Mouse (Mus musculus) hindbrain, embryonic 10.5 days (tissue): ENCODE results near the gene Calhm1. TPM values are rescaled to one million over a fixed set of nuclear protein-coding genes. Genes with fewer than 3 reads are reported as not detected.

Experiments
- DNase-seq: peaks from one replicate; pipeline ENCODE4 v3.0.0-alpha.2; 2017; ENCODE audit warnings: low spot score
- H3K27ac ChIP-seq: fragments of 300-500 bp; sonication (generic); 2 replicates; pipeline ENCODE4 v1.5.1; 2016; ENCODE audit warnings: mild to moderate bottlenecking, moderate library complexity
- H3K27me3 ChIP-seq: fragments of 300-500 bp; sonication (generic); 2 replicates; pipeline ENCODE4 v1.6.1; 2016; ENCODE audit warnings: mild to moderate bottlenecking; ENCODE audit not compliant: poor library complexity, insufficient read depth, severe bottlenecking
- H3K36me3 ChIP-seq: fragments of 300-500 bp; sonication (generic); 2 replicates; pipeline ENCODE4 v1.6.1; 2016; ENCODE audit warnings: mild to moderate bottlenecking, moderate library complexity
- H3K4me1 ChIP-seq: fragments of 300-500 bp; sonication (generic); replicated peaks from 2 replicates; pipeline ENCODE4 v1.6.1; 2016; ENCODE audit warnings: mild to moderate bottlenecking
- H3K4me3 ChIP-seq: fragments of 300-500 bp; sonication (generic); 2 replicates; pipeline ENCODE4 v1.5.1; 2016; ENCODE audit warnings: mild to moderate bottlenecking, moderate library complexity
- H3K9me3 ChIP-seq: fragments of 300-500 bp; sonication (generic); 2 replicates; pipeline ENCODE4 v1.6.1; 2016; ENCODE audit warnings: mild to moderate bottlenecking, moderate library complexity
- WGBS: fragments of 180-500 bp; shearing (Covaris S2); methylation state at CpG from one replicate; pipeline ENCODE4 v1.1.7; 2016; 5-methylcytosine and 5-hydroxymethylcytosine counted together
- polyA plus RNA-seq: library from polyadenylated mRNA; unstranded; fragments of >200 nt; fragmentation: Nextera tagmentation; extraction: Ambion mirVana; gene quantifications from 2 replicates; pipeline ENCODE4 v1.2.1, GENCODE M21; 2016

The Calhm1 gene
- not detected in 2 replicates for polyA plus RNA-seq

GRCm38 (mm10) chr19:47144154-47144553 is at the start of gene Calhm1:
Gene Calhm1 (minus strand): TSS chr19:47144254.
- H3K4me1 ChIP-seq: peaks cover 3% of the 10 kb centered on the region; the same call in 1 of the 2 replicates
- WGBS: 92% methylated on average over 6 of the region's 6 CpGs
- H3K27ac ChIP-seq: no peak within 1 kb of the TSS
- DNase-seq: no peak
- H3K9me3 ChIP-seq: no peaks in the 10 kb centered on the region
- peaks cover 2% of the 10 kb centered on the region; the same call in 1 of the 2 replicates for H3K27me3 ChIP-seq
- no peaks in the 10 kb centered on the region for H3K36me3 ChIP-seq
- H3K4me3 ChIP-seq: no peak within 1 kb of the TSS

GRCm38 (mm10) chr19:47192158-47192557 is 48.1 kb upstream of the Calhm1 start:
- WGBS: 97% methylated on average over 5 of the region's 5 CpGs
- H3K4me3 ChIP-seq: no peak overlapping the region

DNA sequence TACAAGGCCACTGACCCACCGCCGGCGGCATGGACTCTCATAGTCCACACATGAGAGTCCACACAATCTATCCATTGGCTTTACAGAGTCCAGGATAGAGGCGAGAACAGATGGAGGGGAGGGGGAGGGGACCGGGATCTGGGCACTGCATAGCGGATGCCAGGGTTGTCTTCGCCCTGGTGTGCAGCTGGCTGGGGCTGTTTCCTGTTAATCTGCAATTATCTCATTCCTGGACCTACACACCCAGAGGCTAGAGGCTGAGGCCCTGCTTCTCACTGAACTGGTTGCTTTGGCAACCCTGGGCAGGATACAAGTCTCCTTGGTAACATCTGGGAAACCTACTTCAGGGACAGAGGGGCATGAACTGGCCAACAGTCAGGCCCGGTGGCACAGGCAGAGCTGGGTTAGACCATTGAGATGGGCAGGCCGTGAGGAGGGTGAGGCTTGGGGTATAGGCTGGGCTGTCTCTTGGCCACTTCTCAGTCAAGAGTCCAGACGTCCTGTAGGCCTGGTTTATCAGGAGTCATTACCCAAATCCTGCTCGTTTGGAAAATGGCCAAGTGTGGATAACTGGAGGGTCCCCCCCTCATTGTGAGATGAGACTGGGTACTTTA is 44.6 kb upstream of the Calhm1 start:
- 84% methylated on average over 11 of the region's 11 CpGs for WGBS

More at GRCm38 (mm10) chr19:47192158-47192557, 48.1 kb upstream of the Calhm1 start:
- Histone ChIP-seq H3K27ac (no peak overlapping the region), H3K36me3 (no peaks in the 10 kb centered on the region), H3K9me3 (no peaks in the 10 kb centered on the region), H3K4me1 (peaks cover 7% of the 10 kb centered on the region), H3K27me3 (no peaks in the 10 kb centered on the region)
- DNase-seq: no peak

GRCm38 (mm10) chr19:47186514-47187275 is 42.6 kb upstream of the Calhm1 start:
- Histone ChIP-seq H3K9me3 (peaks cover 7% of the 10 kb centered on the region), H3K27ac (0 out of 2 replicates have a peak overlapping the region, but pooled peaks have one; percentile 5), H3K4me3 (no peak overlapping the region), H3K4me1 (peaks cover 22% of the 10 kb centered on the region), H3K27me3 (peaks cover 6% of the 10 kb centered on the region), H3K36me3 (no peaks in the 10 kb centered on the region)
- 47% methylated on average over 15 of the region's 15 CpGs for WGBS
- no peak for DNase-seq

More for the DNA sequence above, 44.6 kb upstream of the Calhm1 start:
- Histone ChIP-seq H3K36me3 (no peaks in the 10 kb centered on the region), H3K9me3 (no peaks in the 10 kb centered on the region), H3K4me3 (no peak overlapping the region), H3K4me1 (peaks cover 22% of the 10 kb centered on the region), H3K27ac (no peak overlapping the region), H3K27me3 (no peaks in the 10 kb centered on the region)
- no peak for DNase-seq

DNA sequence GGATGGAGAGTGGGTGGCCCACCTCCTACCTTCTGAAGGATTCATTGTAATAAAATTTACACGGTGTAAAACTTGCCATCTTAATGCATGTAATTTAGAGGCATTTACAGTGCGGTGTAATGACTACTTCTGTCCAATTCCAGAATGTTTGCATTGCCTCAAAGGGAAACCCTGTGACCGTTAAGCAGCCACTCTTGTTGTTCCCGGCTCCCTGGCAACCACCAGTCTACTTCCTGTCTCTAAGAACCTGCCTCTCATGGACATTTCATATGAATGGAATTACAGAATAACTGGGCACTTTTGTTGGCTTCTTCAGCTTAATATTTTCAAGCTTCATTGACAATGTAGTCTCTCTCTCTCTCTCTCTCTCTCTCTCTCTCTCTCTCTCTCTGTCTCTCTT is 40.7 kb upstream of the Calhm1 start:
- Histone ChIP-seq H3K27ac (no peak overlapping the region), H3K9me3 (peaks cover 11% of the 10 kb centered on the region), H3K4me3 (no peak overlapping the region), H3K4me1 (peaks cover 26% of the 10 kb centered on the region), H3K36me3 (no peaks in the 10 kb centered on the region), H3K27me3 (peaks cover 25% of the 10 kb centered on the region)
- no peak for DNase-seq
- WGBS: 76% methylated on average over 4 of the region's 4 CpGs

DNA sequence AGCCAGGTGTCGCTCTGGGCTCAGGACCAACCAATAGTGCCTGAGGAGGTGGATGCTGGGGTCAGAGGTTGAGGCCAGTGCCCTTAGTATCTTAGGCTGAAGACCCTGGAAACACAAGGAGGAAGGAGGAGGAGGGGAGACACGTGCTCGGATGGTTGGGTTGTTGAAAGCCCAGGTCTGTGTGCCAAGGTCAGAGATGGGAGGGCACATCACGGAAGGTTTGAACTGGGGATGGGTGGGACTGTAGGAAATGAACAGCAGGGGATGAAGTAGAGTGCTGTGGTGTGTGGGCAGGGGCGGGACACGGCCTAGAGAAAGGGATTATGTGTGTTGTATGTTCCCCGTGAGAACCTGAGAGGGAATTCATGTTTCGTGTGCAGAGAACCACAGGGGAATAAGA is 40.2 kb upstream of the Calhm1 start:
- peaks cover 30% of the 10 kb centered on the region for H3K27me3 ChIP-seq
- no peaks in the 10 kb centered on the region for H3K36me3 ChIP-seq
- WGBS: 71% methylated on average over 8 of the region's 8 CpGs
- H3K4me3 ChIP-seq: no peak overlapping the region
- DNase-seq: no peak
- no peak overlapping the region for H3K27ac ChIP-seq
- H3K4me1 ChIP-seq: peaks cover 32% of the 10 kb centered on the region
- peaks cover 11% of the 10 kb centered on the region for H3K9me3 ChIP-seq

DNA sequence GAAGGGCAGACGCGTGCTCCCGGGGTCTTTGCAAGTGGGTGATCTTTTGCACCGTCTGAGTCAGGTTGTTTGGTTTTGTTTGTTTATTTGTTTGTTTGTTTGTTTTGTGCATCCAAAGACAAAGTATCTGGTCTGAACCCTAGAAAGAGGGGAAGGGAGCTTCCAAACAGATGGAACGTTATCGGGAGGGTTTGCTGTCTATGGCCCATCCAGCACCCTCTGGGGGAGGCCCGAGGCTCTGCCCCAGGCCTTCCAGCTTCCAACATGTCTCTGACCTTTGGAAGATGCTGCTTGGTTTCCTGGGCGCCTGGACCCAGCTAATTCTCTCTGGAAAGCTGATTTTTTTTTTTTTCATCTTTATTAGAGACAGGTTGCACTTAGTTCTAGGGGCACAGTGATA is 36.0 kb upstream of the Calhm1 start:
- no peak for DNase-seq
- Histone ChIP-seq H3K4me1 (peaks cover 30% of the 10 kb centered on the region), H3K36me3 (no peaks in the 10 kb centered on the region), H3K27ac (no peak overlapping the region), H3K4me3 (peak overlapping the region; percentile 77), H3K27me3 (peaks cover 71% of the 10 kb centered on the region), H3K9me3 (peaks cover 11% of the 10 kb centered on the region)
- 19% methylated on average over 8 of the region's 8 CpGs for WGBS

GRCm38 (mm10) chr19:47179272-47179809 is 35.3 kb upstream of the Calhm1 start:
- Histone ChIP-seq H3K4me3 (peak overlapping the region; percentile 77), H3K27ac (peak overlapping the region; percentile 77), H3K9me3 (peaks cover 11% of the 10 kb centered on the region), H3K36me3 (no peaks in the 10 kb centered on the region), H3K27me3 (peaks cover 71% of the 10 kb centered on the region), H3K4me1 (peaks cover 28% of the 10 kb centered on the region)
- under 1% methylated on average over 42 of the region's 42 CpGs for WGBS
- peak; percentile 38 for DNase-seq

- H3K36me3 ChIP-seq: no peaks in the 10 kb centered on the region
- peak within 1 kb of the TSS; percentile 77 for H3K4me3 ChIP-seq
- H3K27me3 ChIP-seq: peaks cover 71% of the 10 kb centered on the region
- H3K9me3 ChIP-seq: peaks cover 11% of the 10 kb centered on the region
- peaks cover 21% of the 10 kb centered on the region for H3K4me1 ChIP-seq
- H3K27ac ChIP-seq: peak within 1 kb of the TSS; percentile 77
- under 1% methylated on average over 98 of the region's 98 CpGs for WGBS
- DNase-seq: peak; percentile 71
These were observed 34.6 kb upstream of the Calhm1 start, which contains the start of gene Neurl1a for GRCm38 (mm10) chr19:47178431-47179271. Gene Neurl1a (plus strand): TSS chr19:47178820.

GRCm38 (mm10) chr19:47178001-47178400 is 33.9 kb upstream of the Calhm1 start:
- 20% methylated on average over 10 of the region's 10 CpGs for WGBS
- Histone ChIP-seq H3K4me1 (peaks cover 21% of the 10 kb centered on the region), H3K27me3 (peaks cover 71% of the 10 kb centered on the region), H3K9me3 (peaks cover 11% of the 10 kb centered on the region), H3K36me3 (no peaks in the 10 kb centered on the region), H3K4me3 (peak overlapping the region; percentile 77), H3K27ac (no peak overlapping the region)
- peak; percentile 38 for DNase-seq

DNA sequence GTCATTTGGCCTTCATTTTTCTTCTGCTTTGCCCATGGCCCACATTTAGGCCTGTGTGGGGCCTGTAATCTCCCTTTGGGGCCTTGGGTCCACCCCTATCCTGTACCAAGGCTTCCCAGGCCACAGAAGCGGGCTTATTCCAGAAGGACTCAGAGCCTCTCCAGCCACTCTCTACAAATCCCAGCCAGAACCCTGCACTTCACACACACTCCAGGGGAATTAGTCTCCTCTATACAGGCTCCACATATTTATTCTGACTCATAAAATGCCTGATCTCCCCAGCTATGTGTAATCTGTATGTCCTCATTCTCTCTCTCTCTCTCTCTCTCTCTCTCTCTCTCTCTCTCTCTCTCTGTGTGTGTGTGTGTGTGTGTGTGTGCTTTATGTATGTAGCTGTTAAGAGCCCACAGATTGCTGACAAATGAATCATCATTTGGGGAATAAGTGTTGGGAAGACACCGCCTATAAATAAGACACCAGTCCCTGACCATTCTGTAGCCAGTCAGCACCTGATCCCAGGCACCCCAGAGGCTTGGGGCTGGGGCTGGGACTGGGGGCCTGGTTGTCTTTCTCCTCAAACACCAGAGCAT is 33.0 kb upstream of the Calhm1 start:
- Histone ChIP-seq H3K27me3 (peaks cover 69% of the 10 kb centered on the region), H3K4me3 (no peak overlapping the region), H3K27ac (no peak overlapping the region), H3K36me3 (no peaks in the 10 kb centered on the region), H3K4me1 (peaks cover 21% of the 10 kb centered on the region), H3K9me3 (peaks cover 8% of the 10 kb centered on the region)
- 84% methylated on average over 2 of the region's 2 CpGs for WGBS
- DNase-seq: no peak

DNA sequence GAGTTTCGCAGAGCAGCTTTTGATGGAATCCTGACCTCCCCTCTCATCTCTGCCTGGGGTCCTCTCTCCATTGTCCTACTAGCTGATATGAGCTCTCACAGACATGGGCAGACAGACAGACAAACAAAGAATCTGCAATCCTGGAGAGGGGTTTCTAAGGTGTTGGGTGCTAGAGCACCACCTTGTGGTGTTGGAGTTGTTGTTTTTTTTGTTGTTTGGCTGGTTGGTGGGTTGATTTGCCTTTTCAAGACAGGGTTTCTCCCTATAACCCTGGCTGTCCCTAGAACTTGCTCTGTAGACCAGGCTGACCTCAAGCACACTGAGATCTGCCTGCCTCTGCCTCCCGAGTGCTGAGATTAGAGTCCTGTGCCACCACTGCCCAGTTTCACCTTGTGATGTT is 31.4 kb upstream of the Calhm1 start:
- DNase-seq: no peak
- no peak overlapping the region for H3K27ac ChIP-seq
- no peaks in the 10 kb centered on the region for H3K9me3 ChIP-seq
- H3K27me3 ChIP-seq: peaks cover 53% of the 10 kb centered on the region
- 71% methylated on average over 2 of the region's 2 CpGs for WGBS
- H3K4me1 ChIP-seq: peaks cover 21% of the 10 kb centered on the region
- H3K4me3 ChIP-seq: no peak overlapping the region
- no peaks in the 10 kb centered on the region for H3K36me3 ChIP-seq
